Mouse (Mus musculus): ENCODE measurements around the gene Msantd3. TPM values are rescaled to one million over a fixed set of nuclear protein-coding genes. Genes with fewer than 3 reads are reported as not detected.

The Msantd3 gene
- total RNA-seq, 2 experiments from 2014 or later, result 13.9 to 20.1 TPM

DNA sequence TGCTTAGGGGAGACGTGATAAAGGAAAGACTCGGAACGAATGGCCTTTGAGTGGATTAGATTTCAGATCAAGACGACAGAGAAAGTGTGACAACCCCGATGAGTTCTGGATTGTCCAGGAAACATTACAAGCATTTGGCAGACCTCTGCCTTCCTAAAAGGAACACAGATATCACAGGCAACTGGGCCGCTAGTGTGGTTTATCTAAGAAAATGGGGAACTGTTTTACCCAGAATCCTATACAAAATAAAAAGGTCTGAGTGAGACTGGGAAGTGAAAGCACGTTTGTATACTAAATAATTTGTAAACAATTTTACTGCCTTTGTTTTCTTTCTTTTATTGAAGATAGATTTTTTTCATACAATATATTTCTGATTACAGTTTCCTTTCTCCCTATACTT is 51.1 kb downstream of the Msantd3 start:
- DNase-seq, result no peak
- no peak for TF ChIP-seq CTCF (IDR thresholded peaks at IDR 0.05)
- H3K27ac ChIP-seq, result no peak overlapping the region
- intact Hi-C loops (cut with DNase I), result no loop called here
- H3K4me3 ChIP-seq, result no peak overlapping the region

- intact Hi-C loops (cut with DNase I), result no loop called here
- DNase-seq, result no peak
- H3K4me3 ChIP-seq, result no peak overlapping the region
- no peak overlapping the region for H3K27ac ChIP-seq
- no peak for TF ChIP-seq CTCF (IDR thresholded peaks at IDR 0.05)
Measured at GRCm38 (mm10) chr4:48591390-48591789, 51.7 kb downstream of the Msantd3 start.

- Histone ChIP-seq H3K4me3 (no peak overlapping the region), H3K27ac (no peak overlapping the region)
- no peak for TF ChIP-seq CTCF (IDR thresholded peaks at IDR 0.05)
- DNase-seq, result no peak
- intact Hi-C loops (cut with DNase I), result no loop called here
Measured at GRCm38 (mm10) chr4:48592328-48592727, 52.6 kb downstream of the Msantd3 start.

- Histone ChIP-seq H3K4me3 (no peak overlapping the region), H3K27ac (no peak overlapping the region)
- DNase-seq, result no peak
- intact Hi-C loops (cut with DNase I), result no loop called here
- no peak for TF ChIP-seq CTCF (IDR thresholded peaks at IDR 0.05)
Measured at GRCm38 (mm10) chr4:48592844-48593243, 53.1 kb downstream of the Msantd3 start.

GRCm38 (mm10) chr4:48596111-48596510 is 56.4 kb downstream of the Msantd3 start:
- intact Hi-C loops (cut with DNase I), result no loop called here
- Histone ChIP-seq H3K27ac (no peak overlapping the region), H3K4me3 (no peak overlapping the region)
- no peak for TF ChIP-seq CTCF (IDR thresholded peaks at IDR 0.05)
- DNase-seq, result no peak

GRCm38 (mm10) chr4:48605650-48606049 is 65.9 kb downstream of the Msantd3 start:
- intact Hi-C loops (cut with DNase I), result no loop called here
- Histone ChIP-seq H3K4me3 (no peak overlapping the region), H3K27ac (no peak overlapping the region)
- no peak for DNase-seq
- no peak for TF ChIP-seq CTCF (IDR thresholded peaks at IDR 0.05)

GRCm38 (mm10) chr4:48609485-48609884 is 69.8 kb downstream of the Msantd3 start:
- H3K27ac ChIP-seq, result no peak overlapping the region
- DNase-seq, result no peak
- TF ChIP-seq CTCF (IDR thresholded peaks at IDR 0.05), result no peak
- H3K4me3 ChIP-seq, result no peak overlapping the region
- intact Hi-C loops (cut with DNase I), result no loop called here

GRCm38 (mm10) chr4:48610251-48610650 is 70.5 kb downstream of the Msantd3 start:
- Histone ChIP-seq H3K4me3 (no peak overlapping the region), H3K27ac (no peak overlapping the region)
- no peak for DNase-seq
- TF ChIP-seq CTCF (IDR thresholded peaks at IDR 0.05), result no peak
- intact Hi-C loops (cut with DNase I), result no loop called here

Other genes with a start within 250 kb of the Msantd3 start
- gene Tex10, start 66.5 kb upstream of the Msantd3 start, total RNA-seq (2021), result 10 to 100 TPM; 11.6 to 11.7 TPM
- gene Tmeff1, start 45.2 kb downstream of the Msantd3 start, total RNA-seq (2021), result under 1 TPM; 0.38 to 0.98 TPM
- gene Cavin4, start 123.6 kb downstream of the Msantd3 start, total RNA-seq (2021), result 100 to 1,000 TPM; 116 to 159 TPM